Mouse (Mus musculus): ENCODE results near the gene Hoxb1.

The Hoxb1 gene

GRCm38 (mm10) chr11:96365441-96366091, at the start of gene Hoxb1:
TSS of gene Hoxb1 (plus strand) at chr11:96365752.
- no peak for DNase-seq (ENCODE audit: low spot score)

DNA sequence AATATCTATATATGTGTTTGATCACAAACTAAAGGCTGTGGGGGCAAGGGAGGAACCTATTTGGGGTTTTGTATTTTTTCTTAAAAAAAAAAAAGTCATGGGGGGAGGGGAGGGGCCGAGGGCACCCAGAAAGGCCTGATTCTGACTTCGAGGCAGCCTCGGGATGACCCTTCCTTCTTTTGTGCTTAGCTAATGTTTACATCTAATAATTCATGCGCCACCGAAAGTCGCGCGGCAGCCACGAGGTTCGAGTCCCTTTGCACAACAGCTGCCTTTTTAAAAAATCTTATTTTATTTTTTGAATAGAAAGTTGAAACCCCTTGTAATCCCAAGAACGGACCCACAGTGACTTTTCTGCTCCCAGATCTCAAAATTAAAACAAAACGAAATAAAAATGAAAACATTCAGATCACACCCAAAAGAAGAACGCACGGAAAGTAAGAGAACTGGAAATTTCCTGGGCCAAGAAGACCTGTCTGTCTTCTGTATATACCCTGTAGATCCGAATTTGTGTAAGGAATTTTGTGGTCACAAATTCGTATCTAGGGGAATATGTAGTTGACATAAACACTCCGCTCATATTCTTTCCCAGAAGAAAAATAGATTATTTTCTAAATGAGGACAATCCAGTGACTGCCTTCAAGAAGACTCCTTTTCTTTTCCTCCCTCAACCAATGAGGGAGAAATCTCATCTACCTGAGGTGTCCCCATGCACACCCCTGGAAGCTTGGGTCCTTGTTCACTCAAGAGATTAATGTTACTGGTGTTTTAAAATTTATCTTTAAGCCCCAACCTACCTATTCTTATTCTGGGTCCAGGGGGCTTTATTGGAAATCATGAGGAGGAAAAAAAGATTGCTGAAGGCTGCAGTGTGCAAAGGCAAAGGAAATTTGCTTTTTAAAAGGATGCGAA, 48.6 kb upstream of the Hoxb1 start:
- DNase-seq (ENCODE audit: low spot score) = no peak

DNA sequence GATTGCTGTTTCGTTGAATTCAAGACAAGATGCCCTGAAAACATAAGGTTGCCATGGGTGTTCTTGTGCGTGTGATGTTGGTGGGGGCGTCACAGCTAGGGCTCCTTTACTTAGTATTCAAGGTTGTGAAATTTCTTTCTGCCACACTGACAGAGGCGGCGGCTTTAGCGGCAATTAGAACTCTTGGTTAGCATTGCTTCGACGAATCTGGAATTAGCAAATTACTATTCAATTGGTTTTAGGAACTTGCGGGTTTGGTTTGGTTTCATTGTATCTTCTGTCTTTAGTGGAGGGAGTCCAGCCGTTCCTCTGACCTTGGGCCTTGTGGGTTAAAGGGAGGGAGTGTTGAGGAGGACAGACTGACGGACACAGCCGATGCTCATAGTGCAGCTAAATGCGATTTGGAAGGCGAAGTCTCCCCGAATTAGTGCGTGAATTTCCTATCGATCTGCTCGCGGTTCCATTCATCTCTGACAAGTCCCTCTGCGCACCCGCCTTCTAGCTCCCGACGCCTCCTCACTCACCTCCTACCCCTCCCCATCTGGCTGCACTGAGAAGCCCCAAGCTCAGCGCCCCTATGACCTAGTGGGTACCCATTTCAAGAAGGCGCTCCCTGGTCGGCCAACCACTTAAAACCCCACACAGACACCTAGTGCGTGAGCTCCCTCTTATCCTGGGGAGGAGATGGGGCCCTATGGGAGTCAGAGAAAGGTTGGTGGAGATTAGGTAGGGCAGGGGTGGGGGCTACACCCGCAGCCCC, 47.8 kb upstream of the Hoxb1 start, which contains the start of gene Hoxb4:
Hoxb4 (plus strand) TSS at position 660 of the 760 bp plus-strand sequence.
- no peak for DNase-seq (ENCODE audit: low spot score)

DNA sequence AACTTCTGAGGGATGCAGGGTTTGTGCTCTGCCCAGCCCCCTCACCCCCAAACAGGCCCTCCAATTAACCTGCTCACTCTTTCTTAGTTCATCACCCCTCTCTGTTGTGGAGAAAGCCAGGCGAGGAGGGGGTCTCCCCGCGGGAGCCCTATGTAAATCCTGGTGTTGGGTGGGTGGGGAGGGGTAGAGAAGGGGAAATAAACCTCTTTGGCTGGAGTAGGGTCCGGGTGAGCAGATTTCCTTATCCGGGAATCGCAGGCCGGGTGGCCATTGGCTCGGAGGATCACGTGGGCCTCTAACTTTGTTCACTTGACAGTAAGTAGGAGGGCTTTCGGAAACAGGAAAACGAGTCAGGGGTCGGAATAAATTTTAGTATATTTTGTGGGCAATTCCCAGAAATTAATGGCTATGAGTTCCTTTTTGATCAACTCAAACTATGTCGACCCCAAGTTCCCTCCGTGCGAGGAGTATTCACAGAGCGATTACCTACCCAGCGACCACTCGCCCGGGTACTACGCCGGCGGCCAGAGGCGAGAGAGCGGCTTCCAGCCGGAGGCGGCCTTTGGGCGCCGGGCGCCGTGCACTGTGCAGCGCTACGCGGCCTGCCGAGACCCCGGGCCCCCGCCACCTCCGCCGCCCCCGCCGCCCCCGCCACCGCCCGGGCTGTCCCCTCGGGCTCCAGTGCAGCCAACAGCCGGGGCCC, 47.0 kb upstream of the Hoxb1 start:
- DNase-seq (ENCODE audit: low spot score) = no peak

GRCm38 (mm10) chr11:96319071-96319902, 46.3 kb upstream of the Hoxb1 start:
- DNase-seq (ENCODE audit: low spot score) = no peak

GRCm38 (mm10) chr11:96319910-96320309, 45.6 kb upstream of the Hoxb1 start:
- DNase-seq (ENCODE audit: low spot score) = no peak

- no peak for DNase-seq (ENCODE audit: low spot score)
These were observed 44.9 kb upstream of the Hoxb1 start for GRCm38 (mm10) chr11:96320688-96321087.

GRCm38 (mm10) chr11:96321846-96322245, 43.7 kb upstream of the Hoxb1 start:
- DNase-seq (ENCODE audit: low spot score) = no peak

DNA sequence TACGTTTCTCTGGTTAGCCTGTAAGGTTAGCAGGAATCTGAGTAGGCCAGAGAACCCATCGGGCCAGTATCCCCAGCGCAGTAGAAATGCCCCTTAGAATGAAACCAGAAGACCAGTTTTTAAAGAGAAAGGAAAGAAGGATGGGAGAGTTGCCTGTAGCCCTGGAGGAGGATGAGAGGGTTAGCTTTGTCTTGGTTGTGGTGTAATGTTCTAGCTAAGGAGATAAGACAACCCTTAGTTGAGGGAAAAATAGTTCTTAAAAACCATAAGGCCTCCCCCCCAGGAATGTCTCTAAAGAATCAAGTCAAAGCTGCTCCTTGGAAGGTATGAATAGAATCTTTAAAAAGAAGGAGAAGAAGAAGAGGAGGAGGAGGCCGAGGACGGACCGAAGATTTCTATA, 42.8 kb upstream of the Hoxb1 start:
- DNase-seq (ENCODE audit: low spot score) = no peak

DNA sequence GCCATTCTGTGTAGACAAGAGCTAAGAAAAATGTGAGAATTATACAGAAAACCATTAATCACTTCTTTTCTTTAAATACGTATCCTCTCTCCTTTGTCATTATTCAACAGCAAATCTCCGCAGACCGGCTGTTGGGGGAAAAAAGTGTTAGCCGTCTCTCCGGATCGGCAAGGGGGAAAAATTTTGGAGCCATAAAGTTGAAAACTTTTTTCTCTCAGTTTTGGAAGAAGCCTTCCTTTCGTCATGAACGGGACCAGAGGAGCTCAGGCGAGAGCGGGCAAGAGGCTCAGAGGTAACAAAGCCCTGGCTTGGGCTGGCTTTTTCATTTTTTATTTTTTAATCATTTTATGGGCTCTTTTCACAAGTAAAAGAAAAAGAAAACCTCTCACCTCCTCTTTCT, 42.4 kb upstream of the Hoxb1 start, which contains the start of gene Hoxb3:
Hoxb3 (plus strand) TSS at position 173 of the 400 bp plus-strand sequence.
- no peak for DNase-seq (ENCODE audit: low spot score)

DNA sequence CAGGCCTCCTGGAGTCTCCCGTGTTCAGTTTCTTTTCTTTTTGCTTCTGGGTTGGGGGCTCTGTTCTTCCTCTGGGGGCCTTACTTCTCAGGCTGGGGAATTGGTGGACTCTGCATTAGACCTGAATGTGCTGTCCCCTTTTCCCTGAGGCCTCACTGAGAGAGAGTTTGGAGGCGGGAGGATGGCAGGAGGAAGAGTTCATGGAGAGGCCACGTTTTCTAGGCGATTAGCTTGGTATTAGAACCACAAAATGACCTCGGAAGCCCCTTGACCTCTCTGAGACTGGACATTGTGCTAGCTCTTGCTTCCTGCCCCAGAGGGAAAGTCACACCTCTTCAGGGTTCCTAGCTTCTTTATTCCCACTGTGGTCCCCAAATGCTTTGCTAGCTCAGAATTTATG, 41.4 kb upstream of the Hoxb1 start:
- no peak for DNase-seq (ENCODE audit: low spot score)

- no peak for DNase-seq (ENCODE audit: low spot score)
These were observed 40.6 kb upstream of the Hoxb1 start for GRCm38 (mm10) chr11:96324965-96325364.

DNA sequence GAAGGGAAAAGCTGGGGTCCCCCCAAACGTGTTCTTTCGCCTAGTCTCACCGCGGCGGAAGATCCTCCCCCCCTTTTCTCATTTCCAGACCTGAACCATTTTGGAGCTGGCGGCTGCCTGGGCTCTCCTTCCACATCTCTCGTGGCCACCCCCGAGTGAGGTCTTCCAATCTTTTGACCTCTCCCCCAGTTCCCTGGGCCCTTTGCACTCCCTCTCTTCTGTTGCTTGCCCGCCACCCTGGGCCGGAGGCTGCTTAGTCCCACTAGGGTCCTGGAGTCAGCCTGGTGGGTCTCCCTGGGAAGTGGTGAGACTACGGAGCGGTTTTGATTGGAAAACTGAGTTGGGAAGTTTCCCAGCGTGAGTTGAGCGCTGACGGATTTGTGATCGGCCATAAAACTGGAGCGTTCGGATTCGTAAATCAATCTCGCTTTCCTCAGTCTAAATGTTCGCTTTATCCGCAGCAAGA, 39.8 kb upstream of the Hoxb1 start:
- no peak for DNase-seq (ENCODE audit: low spot score)

GRCm38 (mm10) chr11:96326705-96327104, 38.8 kb upstream of the Hoxb1 start:
- no peak for DNase-seq (ENCODE audit: low spot score)

DNA sequence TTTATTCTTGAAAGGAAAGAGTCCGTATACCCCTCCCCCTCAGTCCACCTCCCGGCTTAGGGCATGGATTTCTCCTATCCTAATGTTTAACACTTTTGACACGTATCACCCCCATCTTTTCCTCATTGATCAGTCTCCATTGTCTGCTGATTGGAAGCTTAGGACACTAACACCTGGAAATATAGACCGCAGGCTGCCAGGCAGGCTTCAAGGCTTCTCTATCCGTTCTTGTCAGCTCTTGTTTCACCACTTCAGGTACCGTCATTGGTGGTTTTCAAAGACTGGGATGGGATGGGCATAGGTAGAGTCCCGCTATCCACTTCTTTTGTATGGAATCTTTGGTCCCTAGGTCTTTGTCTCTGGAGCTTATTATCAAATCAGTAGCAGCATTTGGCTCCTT, 38.4 kb upstream of the Hoxb1 start:
- no peak for DNase-seq (ENCODE audit: low spot score)

DNA sequence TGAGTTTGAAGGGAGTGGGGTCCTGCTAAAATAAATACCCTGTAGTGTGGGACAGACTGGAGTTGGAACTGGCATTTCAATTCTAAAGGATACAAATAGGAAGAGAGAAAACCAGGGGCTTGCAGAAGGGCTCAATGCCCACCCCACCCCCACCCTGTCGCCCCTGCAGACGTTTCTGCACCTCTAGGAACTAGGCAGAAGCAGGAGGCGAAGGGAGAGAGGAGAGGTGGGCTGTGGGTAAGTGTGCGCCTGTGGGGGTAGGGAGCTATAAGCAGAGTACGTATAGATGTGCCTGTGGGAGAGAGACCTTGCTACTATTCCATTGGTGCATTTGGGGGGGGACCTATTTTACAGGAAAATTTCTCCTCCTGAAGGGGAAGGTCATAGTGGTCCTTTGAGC, 37.8 kb upstream of the Hoxb1 start:
- no peak for DNase-seq (ENCODE audit: low spot score)

DNA sequence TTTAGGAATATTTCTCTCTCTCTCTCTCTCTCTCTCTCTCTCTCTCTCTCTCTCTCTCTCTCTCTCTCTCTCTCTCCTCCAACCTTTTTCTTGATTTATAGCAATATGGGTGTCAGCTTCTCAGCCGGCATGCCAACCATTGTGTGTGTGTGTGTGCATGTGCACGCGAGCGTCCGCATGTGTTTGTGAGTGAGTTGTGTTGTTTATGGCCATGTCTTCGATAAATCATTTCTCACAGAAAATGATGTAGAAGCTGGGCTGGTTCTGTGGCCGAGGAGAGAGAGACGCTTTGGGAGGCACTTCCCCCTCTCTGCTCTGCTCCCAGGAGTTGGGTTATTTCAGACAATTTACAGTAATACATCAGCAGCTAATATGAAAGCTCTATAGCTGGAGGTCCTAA, 36.9 kb upstream of the Hoxb1 start:
- DNase-seq (ENCODE audit: low spot score) = no peak

DNA sequence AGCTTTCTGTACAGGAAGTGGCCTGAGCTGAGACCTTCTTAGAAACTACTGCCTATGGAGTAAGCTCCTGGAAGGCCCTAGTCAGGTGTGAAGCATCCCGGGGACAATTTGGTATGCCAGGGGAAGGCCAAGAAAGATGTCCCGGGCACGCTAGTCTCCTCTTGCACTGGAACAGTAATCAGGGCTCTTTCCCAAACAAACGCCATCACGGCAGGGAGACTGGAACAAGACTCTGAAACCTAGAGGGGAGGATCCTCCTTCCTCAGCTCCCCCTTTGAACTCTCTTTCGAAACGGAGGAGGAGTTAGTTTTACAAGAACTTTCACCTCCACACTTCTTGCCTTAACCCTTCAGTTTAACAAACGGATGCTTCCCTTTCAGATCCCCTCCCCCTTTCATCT, 33.4 kb upstream of the Hoxb1 start:
- no peak for DNase-seq (ENCODE audit: low spot score)

DNA sequence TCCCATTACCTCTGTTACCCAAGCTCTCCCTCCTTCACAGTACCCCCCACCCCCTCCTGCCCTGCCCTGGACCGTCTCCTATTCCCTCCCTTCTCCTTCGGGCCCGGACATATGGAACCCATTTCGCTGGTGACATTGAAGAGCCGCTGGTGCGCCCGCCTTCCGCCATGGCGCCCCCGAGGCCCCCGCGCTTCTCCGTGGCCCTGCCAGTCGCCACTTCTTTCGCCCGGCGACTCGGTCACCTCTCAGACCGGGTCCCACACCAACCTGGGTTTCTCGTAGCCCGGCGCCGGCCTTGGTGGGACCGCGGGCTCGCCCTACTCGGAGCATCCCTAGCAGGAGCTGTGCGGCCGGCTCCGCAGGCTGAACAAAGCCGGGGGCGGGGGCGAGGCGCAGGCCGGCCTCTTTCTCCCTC, 32.9 kb upstream of the Hoxb1 start:
- DNase-seq (ENCODE audit: low spot score) = no peak

DNA sequence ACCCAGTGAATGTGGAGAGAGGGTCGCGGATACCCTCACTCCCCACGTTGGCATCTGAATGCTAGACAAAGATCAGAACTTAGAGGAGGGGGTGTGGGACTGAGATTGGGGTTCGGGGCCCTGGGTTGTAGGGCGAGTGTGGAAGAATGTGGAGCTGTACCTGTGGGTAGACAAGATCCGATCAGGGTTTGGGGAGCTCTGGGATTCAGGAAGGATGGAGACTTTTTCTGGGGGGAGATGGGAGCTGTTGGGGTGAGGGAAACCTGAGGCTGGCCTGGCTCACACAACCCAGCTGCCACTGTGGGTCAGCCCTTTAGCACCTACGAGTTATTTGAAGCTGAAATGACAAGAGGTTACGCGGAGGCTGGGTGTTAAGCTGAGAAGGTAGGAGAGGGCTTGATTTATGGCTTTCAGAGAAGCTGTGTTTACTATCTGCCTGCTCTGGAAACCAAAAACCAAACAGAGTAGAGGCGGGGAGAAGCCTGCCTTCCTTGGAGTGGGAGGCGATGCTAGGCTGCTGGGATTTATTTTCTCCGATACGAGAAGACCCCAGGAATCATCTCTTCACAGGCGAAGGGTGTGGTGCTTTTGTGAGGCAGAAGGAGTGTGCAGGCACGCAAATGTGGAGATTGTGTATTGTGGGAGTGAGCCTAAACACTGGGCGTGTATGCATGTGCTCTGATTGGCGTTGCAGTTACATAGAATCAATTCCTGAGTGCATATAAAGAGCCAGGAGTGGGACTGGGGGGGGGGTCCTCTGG, 32.1 kb upstream of the Hoxb1 start:
- no peak for DNase-seq (ENCODE audit: low spot score)

Data from testis, postnatal 10 days (tissue).